ENCODE assay signal across 13 mouse cellular contexts in genomic region chr12:105907851-105908620, GRCm38 (mm10).
DNase-seq lines count a peak whose midpoint lies in the region; ATAC-seq and TF ChIP-seq lines count a peak whose summit lies in the region.
"Had no signal": no experiment of that assay in that cellular context is flagged by ENCODE, and none has a peak within 500 bp of the region (broad histone marks: within the 10 kb centered on the region; RNA-seq: fewer than 3 reads in every experiment).

No protein-coding gene starts in this region.

- TF ChIP-seq EP300 in CH12.LX (IDR thresholded peaks at IDR 0.05; ENCODE audit: low read length) = no peak

- dilution Hi-C loops in CH12.LX (cut with MboI; ENCODE audit: extremely low pct_ligation_motif_present, extremely low pct_unique_long_range_greater_than_20kb, low sequenced_read_pairs) = no loop called here

- no peak for TF ChIP-seq POLR2A in CH12.LX (IDR thresholded peaks at IDR 0.05; ENCODE audit: low read depth, low read length)

- in situ Hi-C loops in CH12.LX (cut with MboI; ENCODE audit: low pct_ligation_motif_present, low pct_unique_long_range_greater_than_20kb, low sequenced_read_pairs) = no loop called here

- TF ChIP-seq RAD21 in CH12.LX (IDR thresholded peaks at IDR 0.05; ENCODE audit: low read depth, low read length) = no peak

- no peaks in the 10 kb centered on the region for H3K9me3 ChIP-seq in CH12.LX (replicated peaks; ENCODE audit: low read length)
- H3K9me3 ChIP-seq in heart, embryonic 12.5 days (replicated peaks) = no peaks in the 10 kb centered on the region
- H3K9me3 ChIP-seq: embryonic facial prominence, embryonic 15.5 days; forebrain, embryonic 13.5 days had no signal

- peak overlapping the region in 1 of 3 experiments; percentile 15 for H3K4me3 ChIP-seq in CH12.LX (replicated peaks in 1 of 3; ENCODE audit: low read depth in 2 of 3, low read length in 2 of 3, poor library complexity in 1 of 3)
- H3K4me3 ChIP-seq in heart, embryonic 12.5 days = no peak overlapping the region
- H3K4me3 ChIP-seq: embryonic facial prominence, embryonic 15.5 days; forebrain, embryonic 13.5 days had no signal

- H3K36me3 ChIP-seq in CH12.LX (replicated peaks in 1 of 2; ENCODE audit: control insufficient read depth in 1 of 2, insufficient read depth in 1 of 2, low read length in 1 of 2) = no peaks in the 10 kb centered on the region
- H3K36me3 ChIP-seq in splenic B cell, adult 2 months (ENCODE audit: control insufficient read depth, insufficient read depth, low read length, poor library complexity, severe bottlenecking) = no peaks in the 10 kb centered on the region
- H3K36me3 ChIP-seq in heart, embryonic 12.5 days = no peaks in the 10 kb centered on the region
- H3K36me3 ChIP-seq: embryonic facial prominence, embryonic 15.5 days had no signal

- ATAC-seq in common myeloid progenitor, adult 5-6 weeks (replicated peaks; ENCODE audit: low read depth, poor library complexity, severe bottlenecking) = peak; percentile 51
- no peak for ATAC-seq in heart, embryonic 12.5 days (ENCODE audit: insufficient number of reproducible peaks, low FRiP score)
- ATAC-seq: midbrain, embryonic 16.5 days had no signal

- H3K27ac ChIP-seq in CH12.LX (ENCODE audit: insufficient read depth, low read depth) = no peak overlapping the region
- H3K27ac ChIP-seq in heart, embryonic 12.5 days (ENCODE audit: poor library complexity, severe bottlenecking) = no peak overlapping the region
- H3K27ac ChIP-seq: embryonic facial prominence, embryonic 15.5 days; forebrain, embryonic 13.5 days; kidney, postnatal 0 days had no signal

- no peaks in the 10 kb centered on the region for H3K79me2 ChIP-seq in CH12.LX (replicated peaks; ENCODE audit: control insufficient read depth, extremely low read depth, insufficient read depth, poor library complexity, severe bottlenecking)

- DNase-seq in A20 (ENCODE audit: low read depth, low spot score) = peak; percentile 40
- DNase-seq in CH12.LX (ENCODE audit: extremely low read depth) = peak; percentile 80
- DNase-seq in splenic B cell, adult 2 months (ENCODE audit: low read depth, low spot score) = peak; percentile 25
- DNase-seq in gastrocnemius, postnatal 10 days = no peak
- DNase-seq in heart, postnatal 10 days = no peak
- DNase-seq: cerebellum, adult 18-20 months; lung, postnatal 36 days had no signal

- peaks cover 0 to 43% of the 10 kb centered on the region in 2 experiments; a peak in 2 of 4 replicates for H3K4me1 ChIP-seq in CH12.LX (ENCODE audit: control insufficient read depth in 1 of 2, insufficient read depth in 2 of 2)
- peaks cover 15% of the 10 kb centered on the region; the same call in 1 of the 2 replicates for H3K4me1 ChIP-seq in heart, embryonic 12.5 days (replicated peaks)

- no peak overlapping the region for H3K4me2 ChIP-seq in CH12.LX (ENCODE audit: insufficient read depth, low read depth, poor library complexity, severe bottlenecking)
- H3K4me2 ChIP-seq in heart, embryonic 12.5 days = no peak overlapping the region
- H3K4me2 ChIP-seq: embryonic facial prominence, embryonic 15.5 days; forebrain, embryonic 13.5 days had no signal

- WGBS in heart, embryonic 12.5 days = 56% methylated on average over 13 of the region's 13 CpGs

- intact Hi-C loops in heart, postnatal 10 days (cut with DNase I) = no loop called here

- H3K27me3 ChIP-seq in CH12.LX (replicated peaks) = no peaks in the 10 kb centered on the region
- H3K27me3 ChIP-seq in splenic B cell, adult 2 months (ENCODE audit: control insufficient read depth, insufficient read depth, low read length, poor library complexity, severe bottlenecking) = no peaks in the 10 kb centered on the region
- no peaks in the 10 kb centered on the region for H3K27me3 ChIP-seq in heart, embryonic 12.5 days (replicated peaks)
- H3K27me3 ChIP-seq: embryonic facial prominence, embryonic 15.5 days; forebrain, embryonic 13.5 days had no signal

- no peak for TF ChIP-seq CTCF in CH12.LX (conservative IDR thresholded peaks at IDR 0.05 in 1 of 2, IDR thresholded peaks at IDR 0.05 in 1 of 2; ENCODE audit: low read depth in 2 of 2, low read length in 2 of 2)

- no peak overlapping the region for H3K9ac ChIP-seq in CH12.LX (ENCODE audit: insufficient read depth, low read depth)
- H3K9ac ChIP-seq in heart, embryonic 12.5 days = no peak overlapping the region
- H3K9ac ChIP-seq: embryonic facial prominence, embryonic 15.5 days; forebrain, embryonic 13.5 days had no signal

TF ChIP-seq in CH12.LX, 34 proteins besides CTCF, POLR2A, EP300 and RAD21:
- TF ChIP-seq CHD1 (IDR thresholded peaks at IDR 0.05; ENCODE audit: low read depth, low read length) (no peak), HCFC1 (IDR thresholded peaks at IDR 0.05; ENCODE audit: low read depth, low read length) (no peak), USF2 (conservative IDR thresholded peaks at IDR 0.05; ENCODE audit: low read depth, low read length) (no peak; the same call in 1 of the 2 replicates), ZC3H11A (IDR thresholded peaks at IDR 0.05; ENCODE audit: low read depth, low read length) (no peak), SMC3 (IDR thresholded peaks at IDR 0.05; ENCODE audit: low read depth, low read length) (no peak), TBP (conservative IDR thresholded peaks at IDR 0.05; ENCODE audit: low read depth, low read length) (no peak), MAFK (IDR thresholded peaks at IDR 0.05; ENCODE audit: insufficient replicate concordance, low read length) (no peak), ZKSCAN1 (IDR thresholded peaks at IDR 0.05; ENCODE audit: borderline replicate concordance, low read depth, low read length) (no peak), ZMIZ1 (IDR thresholded peaks at IDR 0.05; ENCODE audit: low read depth, low read length) (no peak), MEF2A (IDR thresholded peaks at IDR 0.05; ENCODE audit: borderline replicate concordance, low read depth, low read length) (no peak), ZNF384 (IDR thresholded peaks at IDR 0.05; ENCODE audit: low read depth, low read length) (peak; percentile 5; the same call in 1 of the 2 replicates), ETS1 (conservative IDR thresholded peaks at IDR 0.05; ENCODE audit: low read depth, low read length) (peak; percentile 58), USF1 (IDR thresholded peaks at IDR 0.05; ENCODE audit: low read depth, low read length) (0 out of 2 replicates have a peak, but pooled peaks have one; percentile 7), TCF12 (IDR thresholded peaks at IDR 0.05; ENCODE audit: low read depth, low read length) (0 out of 2 replicates have a peak, but pooled peaks have one; percentile 15), POLR2AphosphoS2 (IDR thresholded peaks at IDR 0.05; ENCODE audit: low read depth, low read length) (no peak)
TF ChIP-seq in CH12.LX: peak in this region for 4.

Comparison
In these comparisons a context has a peak if more than half of its experiments do, and no peak if none do; other contexts are left out.
1. DNase-seq: peak in A20 (single experiment), CH12.LX (single experiment) and splenic B cell, adult 2 months (single experiment); none in gastrocnemius, postnatal 10 days (single experiment) and heart, postnatal 10 days (0 of 2).